Mouse (Mus musculus) forelimb bud, embryonic 11.5 days (tissue): Measurements from ENCODE around the gene Slc30a3.

Source experiments
- DNase-seq: peaks from one replicate; pipeline ENCODE4 v3.0.0-alpha.2; 2012; ENCODE audit warnings: low read depth, low spot score

Gene Slc30a3

GRCm38 (mm10) chr5:31108000-31108490 lies at the start of gene Slc30a3:
Slc30a3 (minus strand) TSS chr5:31108237.
- no peak for DNase-seq

GRCm38 (mm10) chr5:31154152-31154553 lies 46.1 kb upstream of the Slc30a3 start, which contains the start of gene Mpv17:
Mpv17 (minus strand) TSS chr5:31154251.
- peak; percentile 88 for DNase-seq

GRCm38 (mm10) chr5:31153516-31154151 lies 45.6 kb upstream of the Slc30a3 start:
- no peak for DNase-seq

- DNase-seq = no peak
These were observed 43.7 kb upstream of the Slc30a3 start for GRCm38 (mm10) chr5:31151746-31152145.

- no peak for DNase-seq
These were observed 41.7 kb upstream of the Slc30a3 start for GRCm38 (mm10) chr5:31149781-31150180.

GRCm38 (mm10) chr5:31138968-31139425 lies 31.0 kb upstream of the Slc30a3 start:
- DNase-seq = peak; percentile 30

- no peak for DNase-seq
These were observed 30.4 kb upstream of the Slc30a3 start, which contains the start of gene Ucn for GRCm38 (mm10) chr5:31138241-31138967. Ucn (minus strand) TSS chr5:31138829.

GRCm38 (mm10) chr5:31137658-31138057 lies 29.6 kb upstream of the Slc30a3 start:
- DNase-seq = no peak

- no peak for DNase-seq
These were observed 28.8 kb upstream of the Slc30a3 start for GRCm38 (mm10) chr5:31136730-31137424.

GRCm38 (mm10) chr5:31126050-31126449 lies 18.0 kb upstream of the Slc30a3 start:
- no peak for DNase-seq

GRCm38 (mm10) chr5:31123481-31123880 lies 15.4 kb upstream of the Slc30a3 start:
- no peak for DNase-seq

- DNase-seq = no peak
These were observed 13.1 kb upstream of the Slc30a3 start for GRCm38 (mm10) chr5:31121111-31121510.

GRCm38 (mm10) chr5:31116912-31117311 lies 8.9 kb upstream of the Slc30a3 start:
- DNase-seq = no peak

- DNase-seq = no peak
These were observed 8.3 kb upstream of the Slc30a3 start, which contains the start of gene Trim54 for GRCm38 (mm10) chr5:31116354-31116753. Trim54 (plus strand) TSS chr5:31116712.

- no peak for DNase-seq
These were observed 2.7 kb upstream of the Slc30a3 start for GRCm38 (mm10) chr5:31110781-31111180.

- no peak for DNase-seq
These were observed 2.2 kb downstream of the Slc30a3 start, which contains the start of gene Dnajc5g for GRCm38 (mm10) chr5:31105814-31106335. Dnajc5g (plus strand) TSS chr5:31106285.

GRCm38 (mm10) chr5:31095711-31096480 lies 12.1 kb downstream of the Slc30a3 start:
- no peak for DNase-seq

- no peak for DNase-seq
These were observed 13.0 kb downstream of the Slc30a3 start for GRCm38 (mm10) chr5:31094799-31095691.

- DNase-seq = no peak
These were observed 13.8 kb downstream of the Slc30a3 start for GRCm38 (mm10) chr5:31094100-31094798.
